Mouse (Mus musculus) thymus, adult 2 months (tissue): Measurements from ENCODE around the gene Tceal3.

Experiments used
- CTCF ChIP-seq: fragments of 200-500 bp; IDR thresholded peaks from 2 replicates; pipeline ENCODE4 v1.5.1; 2012; ENCODE audit warnings: mild to moderate bottlenecking, control low read depth, low read length, moderate library complexity, borderline replicate concordance; ENCODE audit not compliant: control insufficient read depth, poor library complexity, insufficient read depth; ENCODE audit errors: extremely low read depth
- POLR2A ChIP-seq: fragments of 200-500 bp; IDR thresholded peaks from 2 replicates; pipeline ENCODE4 v1.6.1; 2012; ENCODE audit warnings: mild to moderate bottlenecking, low read length, control low read depth, moderate library complexity; ENCODE audit not compliant: control insufficient read depth, poor library complexity, insufficient read depth; ENCODE audit errors: extremely low read depth

DNA sequence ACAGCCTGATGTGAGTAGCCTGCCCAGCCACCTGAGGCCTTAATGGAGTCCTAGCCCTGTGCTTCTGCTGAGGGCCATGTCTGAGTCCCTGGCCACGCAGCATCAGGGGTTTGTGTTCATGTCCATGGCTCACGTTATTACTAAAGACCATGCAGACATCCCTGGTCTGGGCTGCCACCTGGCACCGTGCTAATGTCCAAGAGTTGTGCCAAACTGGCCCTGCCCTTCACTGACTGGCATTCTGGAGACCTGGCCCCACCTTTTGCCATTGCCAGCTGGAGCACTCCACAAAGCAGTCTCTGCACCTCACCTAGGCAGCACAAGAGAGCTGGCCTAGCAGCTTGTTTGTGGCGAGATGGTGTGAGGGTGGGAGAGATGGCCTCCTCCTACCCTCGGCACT is 102.6 kb downstream of the Tceal3 start:
- TF ChIP-seq POLR2A (no peak), CTCF (no peak)
